Mouse (Mus musculus) thymus, adult 18-20 months (tissue): ENCODE measurements around the gene Olfr1233.

Experiments
- DNase-seq, 2 experiments: peaks; one replicate each; pipeline ENCODE4 v3.0.0; 2022; ENCODE audit warnings: mixed read lengths in 2 of 2

Olfr1233 gene

DNA sequence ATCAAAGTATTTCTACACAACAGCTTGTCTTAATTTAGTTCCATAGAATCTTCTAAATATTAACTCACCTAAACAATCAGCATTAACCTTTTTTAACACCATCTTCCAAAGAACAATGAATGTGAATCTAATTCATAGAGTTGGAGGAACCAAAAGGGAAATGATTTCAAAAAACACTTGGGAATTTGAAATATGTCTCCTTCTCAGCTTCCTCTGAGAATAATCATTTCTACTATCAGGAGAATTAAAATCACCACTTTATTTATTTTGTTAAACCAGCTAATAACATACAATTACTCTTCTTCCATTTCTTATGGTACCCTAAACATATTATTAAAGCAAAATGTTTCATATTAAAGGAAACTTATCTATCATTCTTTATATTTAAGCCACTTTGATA, at the start of gene Olfr1233:
Olfr1233 (minus strand) TSS at position 101 of the 400 bp plus-strand sequence.
- DNase-seq, result no peak

DNA sequence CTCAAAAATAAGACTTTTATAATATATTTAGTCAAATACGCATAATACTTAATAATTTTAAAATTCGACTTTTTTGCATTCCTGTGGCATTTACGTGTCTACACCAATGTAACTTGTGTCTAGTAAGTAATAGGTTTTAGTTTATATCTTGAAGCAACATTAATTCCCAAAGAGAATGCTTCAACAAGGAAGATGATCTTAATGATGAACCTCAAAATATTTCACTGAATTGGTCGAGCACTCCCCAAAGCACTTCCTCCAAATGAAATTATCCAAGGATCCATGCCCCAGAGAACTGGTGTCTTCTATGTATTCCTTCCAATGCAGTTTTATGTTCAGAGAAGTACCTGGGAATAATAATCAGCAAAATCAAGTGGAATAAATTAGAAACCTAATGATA, 22.6 kb upstream of the Olfr1233 start, which contains the start of gene Olfr1234:
Olfr1234 (minus strand) TSS at position 101 of the 400 bp plus-strand sequence.
- no peak for DNase-seq

DNA sequence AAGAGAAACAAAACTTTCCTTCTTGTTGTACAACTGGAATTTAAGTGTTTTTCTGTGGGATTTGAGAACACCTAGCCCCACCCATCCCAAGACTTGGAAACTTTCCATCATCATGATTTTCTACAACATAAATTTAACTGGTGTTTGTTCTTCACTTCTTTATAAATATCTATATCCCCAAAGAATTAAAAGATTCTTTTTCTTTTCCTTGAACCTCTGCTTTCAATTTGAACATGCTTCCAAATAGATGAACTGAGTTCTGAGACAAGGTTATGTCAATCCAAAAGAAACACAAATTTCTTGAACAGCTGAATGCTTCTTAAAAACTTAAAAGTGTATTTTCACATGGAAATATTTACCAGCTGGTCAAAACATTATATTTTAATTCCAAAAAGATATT, 12.6 kb downstream of the Olfr1233 start, which contains the start of gene Olfr1232:
Olfr1232 (minus strand) TSS at position 101 of the 400 bp plus-strand sequence.
- DNase-seq, result no peak

DNA sequence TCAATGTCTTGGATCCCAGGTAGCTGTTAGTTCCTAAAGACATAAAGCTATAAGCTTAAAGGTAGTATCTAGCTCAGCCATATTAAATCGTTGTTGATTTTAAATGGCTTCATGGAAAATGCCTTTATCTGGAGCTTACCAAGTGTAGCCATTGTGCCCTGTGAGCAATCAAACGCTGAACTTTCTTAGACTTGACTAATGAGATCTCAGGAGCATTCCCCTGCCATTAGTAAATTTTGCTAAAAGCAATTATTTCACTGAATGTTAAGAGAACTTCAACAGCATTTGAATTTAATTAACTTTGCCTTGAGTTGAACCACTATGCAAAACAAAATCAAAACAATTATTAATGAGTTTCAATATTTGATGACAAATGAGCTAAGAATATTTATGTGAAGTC, 35.2 kb downstream of the Olfr1233 start, which contains the start of gene Olfr1231:
Olfr1231 (minus strand) TSS at position 101 of the 400 bp plus-strand sequence.
- no peak for DNase-seq

DNA sequence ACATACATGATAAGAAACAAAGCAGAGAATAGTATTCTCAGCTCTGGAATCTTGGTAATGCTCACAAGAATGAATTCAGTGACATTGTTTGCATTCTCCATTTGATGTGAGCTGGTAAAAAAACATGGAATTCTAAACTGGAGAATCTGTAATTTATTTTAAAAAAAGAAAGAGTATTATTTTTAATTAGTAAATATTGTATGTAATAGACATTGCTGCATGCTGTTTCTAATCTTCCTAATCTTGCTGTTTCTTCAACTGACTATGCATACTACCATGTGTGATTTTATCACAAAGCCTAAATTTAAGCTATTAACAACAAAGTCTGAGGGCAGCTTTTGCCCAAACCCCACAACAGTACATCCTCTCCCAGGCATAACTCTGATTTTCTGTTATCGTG, 45.0 kb downstream of the Olfr1233 start, which contains the start of gene Olfr1230:
Olfr1230 (minus strand) TSS at position 101 of the 400 bp plus-strand sequence.
- DNase-seq, result no peak

DNA sequence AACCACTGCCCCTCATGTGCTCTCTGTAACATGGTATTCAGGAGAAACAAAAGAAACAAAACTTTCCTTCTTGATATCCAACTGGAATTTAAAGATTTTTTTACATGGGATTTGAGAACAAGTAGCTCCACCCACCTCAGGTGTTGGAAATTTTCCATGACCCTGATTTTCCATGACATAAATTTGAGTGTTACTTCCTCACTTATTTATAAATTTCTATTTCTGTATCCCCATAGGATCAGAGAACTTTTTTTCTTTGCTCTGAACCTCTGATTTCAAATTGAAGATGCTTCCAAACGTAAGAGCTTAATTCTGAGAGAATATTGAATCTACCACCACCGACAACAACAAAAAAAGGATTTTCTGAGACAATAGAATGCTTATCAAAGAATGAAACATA, 54.3 kb downstream of the Olfr1233 start, which contains the start of gene Olfr1229:
Olfr1229 (minus strand) TSS at position 101 of the 400 bp plus-strand sequence.
- DNase-seq, result no peak
